Mouse (Mus musculus) MEL (cell line): Measurements from ENCODE around the gene Unc13a. TPM values are rescaled to one million over a fixed set of nuclear protein-coding genes. Genes with fewer than 3 reads are reported as not detected.

Experiments used
- DNase-seq: peaks from one replicate; pipeline ENCODE4 v3.0.0; 2011; ENCODE audit warnings: low read depth, low spot score
- H3K27ac ChIP-seq: 2 replicates; pipeline ENCODE4 v1.5.1; 2012; ENCODE audit warnings: low read depth, mild to moderate bottlenecking, control low read depth, low read length, moderate library complexity; ENCODE audit not compliant: control insufficient read depth
- H3K27me3 ChIP-seq, 2 experiments: fragments of 150-350 bp in 1 of 2; sonication (generic) in 1 of 2; 2 replicates each; pipeline ENCODE4 v1.6.1; 2012; ENCODE audit warnings: low read length in 2 of 2, mild to moderate bottlenecking in 2 of 2, improper control_type of control experiment in 1 of 2, moderate library complexity in 1 of 2; ENCODE audit not compliant: insufficient read depth in 2 of 2, control insufficient read depth in 1 of 2
- H3K36me3 ChIP-seq, 2 experiments: 2 replicates each; pipeline ENCODE4 v1.6.1; 2012 to 2014; ENCODE audit warnings: low read length in 2 of 2, improper control_type of control experiment in 1 of 2, inconsistent platforms in 1 of 2, mild to moderate bottlenecking in 1 of 2; ENCODE audit not compliant: insufficient read depth in 2 of 2, control insufficient read depth in 1 of 2
- H3K4me1 ChIP-seq, 2 experiments: fragments of 150-350 bp in 1 of 2; sonication (generic) in 1 of 2; 2 replicates each; pipeline ENCODE4 v1.6.1; 2012; ENCODE audit warnings: low read length in 2 of 2, improper control_type of control experiment in 1 of 2, mild to moderate bottlenecking in 1 of 2; ENCODE audit not compliant: insufficient read depth in 2 of 2, control insufficient read depth in 1 of 2
- H3K4me3 ChIP-seq, 2 experiments: fragments of 150-350 bp in 1 of 2; sonication (generic) in 1 of 2; 2 replicates each; pipeline ENCODE4 v1.5.1; 2012; ENCODE audit warnings: low read depth in 2 of 2, low read length in 2 of 2, mild to moderate bottlenecking in 2 of 2, moderate library complexity in 2 of 2, control low read depth in 1 of 2, improper control_type of control experiment in 1 of 2; ENCODE audit not compliant: control insufficient read depth in 1 of 2, insufficient read depth in 1 of 2
- H3K79me2 ChIP-seq: 2 replicates; pipeline ENCODE4 v1.6.1; 2012; ENCODE audit warnings: mild to moderate bottlenecking, low read length, moderate library complexity; ENCODE audit not compliant: control insufficient read depth, poor library complexity, insufficient read depth
- H3K9ac ChIP-seq: 2 replicates; pipeline ENCODE4 v1.6.1; 2012; ENCODE audit warnings: low read depth, mild to moderate bottlenecking, control low read depth, low read length, moderate library complexity; ENCODE audit not compliant: control insufficient read depth, poor library complexity, severe bottlenecking
- H3K9me3 ChIP-seq: fragments of 150-350 bp; sonication (generic); replicated peaks from 2 replicates; pipeline ENCODE4 v1.6.1; 2012; ENCODE audit warnings: mild to moderate bottlenecking, low read length, improper control_type of control experiment, moderate library complexity; ENCODE audit not compliant: insufficient read depth
- CHD1 ChIP-seq: IDR thresholded peaks from 2 replicates; pipeline ENCODE4 v1.6.1; 2012; ENCODE audit warnings: low read depth, mild to moderate bottlenecking, inconsistent platforms, low read length, improper control_type of control experiment
- CHD2 ChIP-seq: IDR thresholded peaks from 2 replicates; pipeline ENCODE4 v1.6.1; 2011; ENCODE audit warnings: low read length, improper control_type of control experiment
- CTCF ChIP-seq, 3 experiments: IDR thresholded peaks in 2 of 3; conservative IDR thresholded peaks in 1 of 3; 2 replicates each; pipeline ENCODE4 v1.5.1; 2011 to 2012; ENCODE audit warnings: low read length in 3 of 3, low read depth in 2 of 3, mild to moderate bottlenecking in 2 of 3, improper control_type of control experiment in 1 of 3, inconsistent platforms in 1 of 3, mixed read lengths in 1 of 3, moderate library complexity in 1 of 3; ENCODE audit not compliant: control insufficient read depth in 1 of 3, insufficient read depth in 1 of 3, poor library complexity in 1 of 3, severe bottlenecking in 1 of 3
- E2F4 ChIP-seq: IDR thresholded peaks from 2 replicates; pipeline ENCODE4 v1.6.1; 2011; ENCODE audit warnings: low read depth, low read length, improper control_type of control experiment, borderline replicate concordance
- ELF1 ChIP-seq: IDR thresholded peaks from 2 replicates; pipeline ENCODE4 v1.6.1; 2014; ENCODE audit warnings: low read depth, mild to moderate bottlenecking, inconsistent platforms, low read length, improper control_type of control experiment, moderate library complexity
- EP300 ChIP-seq, 2 experiments: IDR thresholded peaks; 2 replicates each; pipeline ENCODE4 v1.6.1; 2011; ENCODE audit warnings: improper control_type of control experiment in 2 of 2, low read length in 2 of 2, low read depth in 1 of 2, mild to moderate bottlenecking in 1 of 2
- ETS1 ChIP-seq: IDR thresholded peaks from 2 replicates; pipeline ENCODE4 v1.6.1; 2012; ENCODE audit warnings: low read depth, mild to moderate bottlenecking, inconsistent platforms, low read length, improper control_type of control experiment, moderate library complexity
- HCFC1 ChIP-seq: IDR thresholded peaks from 2 replicates; pipeline ENCODE4 v1.6.1; 2012; ENCODE audit warnings: low read depth, mild to moderate bottlenecking, inconsistent platforms, low read length, improper control_type of control experiment, moderate library complexity
- JUND ChIP-seq: IDR thresholded peaks from 2 replicates; pipeline ENCODE4 v1.6.1; 2011; ENCODE audit warnings: low read depth, mild to moderate bottlenecking, improper control_type of control experiment, low read length
- MAX ChIP-seq: IDR thresholded peaks from 2 replicates; pipeline ENCODE4 v1.6.1; 2011; ENCODE audit warnings: low read length, improper control_type of control experiment
- MAZ ChIP-seq: IDR thresholded peaks from 2 replicates; pipeline ENCODE4 v1.6.1; 2012; ENCODE audit warnings: low read depth, mild to moderate bottlenecking, inconsistent platforms, low read length, improper control_type of control experiment
- MEF2A ChIP-seq: IDR thresholded peaks from 2 replicates; pipeline ENCODE4 v1.6.1; 2014; ENCODE audit warnings: low read depth, mild to moderate bottlenecking, inconsistent platforms, low read length, improper control_type of control experiment; ENCODE audit not compliant: poor library complexity, insufficient replicate concordance, severe bottlenecking; ENCODE audit errors: extremely low read depth
- MXI1 ChIP-seq: IDR thresholded peaks from 2 replicates; pipeline ENCODE4 v1.6.1; 2011; ENCODE audit warnings: mild to moderate bottlenecking, low read depth, low read length, improper control_type of control experiment
- MYB ChIP-seq: IDR thresholded peaks from 2 replicates; pipeline ENCODE4 v1.6.1; 2011; ENCODE audit warnings: mild to moderate bottlenecking, low read depth, low read length, improper control_type of control experiment
- MYC ChIP-seq: IDR thresholded peaks from 2 replicates; pipeline ENCODE4 v1.6.1; 2011; ENCODE audit warnings: low read depth, mild to moderate bottlenecking, low read length, improper control_type of control experiment, moderate library complexity
- NELFE ChIP-seq: IDR thresholded peaks from 2 replicates; pipeline ENCODE4 v1.6.1; 2011; ENCODE audit warnings: low read depth, low read length, improper control_type of control experiment
- NRF1 ChIP-seq: IDR thresholded peaks from 2 replicates; pipeline ENCODE4 v1.6.1; 2014; ENCODE audit warnings: low read depth, mild to moderate bottlenecking, inconsistent platforms, low read length, improper control_type of control experiment, moderate library complexity; ENCODE audit not compliant: poor library complexity, insufficient read depth, severe bottlenecking
- POLR2AphosphoS5 ChIP-seq: IDR thresholded peaks from 2 replicates; pipeline ENCODE4 v1.6.1; 2012; ENCODE audit warnings: low read depth, borderline replicate concordance, mild to moderate bottlenecking, inconsistent platforms, low read length, moderate library complexity, mixed read lengths
- RAD21 ChIP-seq: IDR thresholded peaks from 2 replicates; pipeline ENCODE4 v1.6.1; 2011; ENCODE audit warnings: mild to moderate bottlenecking, low read depth, low read length, improper control_type of control experiment
- RCOR1 ChIP-seq: IDR thresholded peaks from 2 replicates; pipeline ENCODE4 v1.6.1; 2012; ENCODE audit warnings: low read depth, mild to moderate bottlenecking, inconsistent platforms, low read length, improper control_type of control experiment
- SIN3A ChIP-seq: IDR thresholded peaks from 2 replicates; pipeline ENCODE4 v1.6.1; 2012; ENCODE audit warnings: low read length, improper control_type of control experiment, inconsistent platforms
- SMC3 ChIP-seq: IDR thresholded peaks from 2 replicates; pipeline ENCODE4 v1.6.1; 2011; ENCODE audit warnings: low read depth, low read length, improper control_type of control experiment
- TAL1 ChIP-seq: IDR thresholded peaks from 2 replicates; pipeline ENCODE4 v1.6.1; 2012; ENCODE audit warnings: mild to moderate bottlenecking, inconsistent platforms, low read length, moderate library complexity, mixed read lengths
- TBP ChIP-seq: IDR thresholded peaks from 2 replicates; pipeline ENCODE4 v1.8.0; 2011; ENCODE audit warnings: low read depth, low read length, improper control_type of control experiment
- USF2 ChIP-seq, 2 experiments: IDR thresholded peaks; 2 replicates each; pipeline ENCODE4 v1.6.1; 2011 to 2012; ENCODE audit warnings: improper control_type of control experiment in 2 of 2, low read length in 2 of 2, borderline replicate concordance in 1 of 2, inconsistent platforms in 1 of 2, low read depth in 1 of 2, mild to moderate bottlenecking in 1 of 2; ENCODE audit not compliant: insufficient read depth in 1 of 2
- ZC3H11A ChIP-seq: IDR thresholded peaks from 2 replicates; pipeline ENCODE4 v1.6.1; 2012; ENCODE audit warnings: low read depth, mild to moderate bottlenecking, inconsistent platforms, low read length, improper control_type of control experiment
- ZKSCAN1 ChIP-seq: IDR thresholded peaks from 2 replicates; pipeline ENCODE4 v1.6.1; 2012; ENCODE audit warnings: low read depth, mild to moderate bottlenecking, inconsistent platforms, low read length, improper control_type of control experiment, moderate library complexity
- polyA plus RNA-seq, 2 experiments: library from polyadenylated mRNA; stranded (reverse) in 1 of 2; unstranded in 1 of 2; fragments of >175 nt in 1 of 2; fragments of >200 nt in 1 of 2; gene quantifications; 2 replicates each; pipeline versions ENCODE4 v1.2.1 to v1.2.4; 2012; ENCODE audit warnings: low replicate concordance in 2 of 2, low read depth in 1 of 2; ENCODE audit not compliant: insufficient read length in 2 of 2, insufficient read depth in 1 of 2, missing spikeins in 1 of 2
- total RNA-seq: library from RNA; depleted of rRNA; stranded (reverse); fragments of 300-350 nt; gene quantifications from 2 replicates; pipeline ENCODE4 v1.2.3, GENCODE M21; 2012

Gene Unc13a
- total and polyA plus RNA-seq, 3 experiments = 0.81 to 3.6 TPM; not detected in 1

- peaks cover 17% of the 10 kb centered on the region for H3K79me2 ChIP-seq
- peak overlapping the region; percentile 3; the same call in 1 of the 2 replicates for H3K27ac ChIP-seq
- H3K27me3 ChIP-seq = no peaks in the 10 kb centered on the region
- H3K9ac ChIP-seq = no peak overlapping the region
- H3K9me3 ChIP-seq = no peaks in the 10 kb centered on the region
- peaks cover 0 to 12% of the 10 kb centered on the region in 2 experiments; a peak in 3 of 4 replicates for H3K36me3 ChIP-seq
- peaks cover 9 to 24% of the 10 kb centered on the region in 2 experiments for H3K4me1 ChIP-seq
- no peak for TF ChIP-seq POLR2AphosphoS5
- TF ChIP-seq SMC3 = no peak
- TF ChIP-seq MYC = no peak
- TF ChIP-seq ZC3H11A = no peak
- TF ChIP-seq MYB = no peak
- DNase-seq = peak; percentile 47
- H3K4me3 ChIP-seq = no peak overlapping the region
These were observed 75.2 kb downstream of the Unc13a start for GRCm38 (mm10) chr8:71596384-71596783.

- peaks cover 21% of the 10 kb centered on the region for H3K79me2 ChIP-seq
- no peak overlapping the region for H3K4me3 ChIP-seq
- peaks cover 0 to 12% of the 10 kb centered on the region in 2 experiments; a peak in 3 of 4 replicates for H3K36me3 ChIP-seq
- peaks cover 9 to 27% of the 10 kb centered on the region in 2 experiments for H3K4me1 ChIP-seq
- no peaks in the 10 kb centered on the region for H3K27me3 ChIP-seq
- peak; percentile 85 for DNase-seq
- H3K27ac ChIP-seq = no peak overlapping the region
- no peak for TF ChIP-seq NRF1
- TF ChIP-seq MYC = no peak
- TF ChIP-seq ZKSCAN1 = no peak
- TF ChIP-seq EP300 (IDR thresholded peaks at IDR 0.05; ENCODE audit: low read depth in 1 of 2, low read length in 2 of 2) = no peak
- TF ChIP-seq CHD2 = no peak
- no peak for TF ChIP-seq ETS1
- no peak for TF ChIP-seq MXI1
- TF ChIP-seq ZC3H11A = peak; percentile 40; the same call in 1 of the 2 replicates
- TF ChIP-seq SMC3 = peak; percentile 75
- no peak for TF ChIP-seq MAX
- TF ChIP-seq MAZ = no peak
- TF ChIP-seq ELF1 = no peak
- TF ChIP-seq CTCF (IDR thresholded peaks at IDR 0.05 in 2 of 3, conservative IDR thresholded peaks at IDR 0.05 in 1 of 3; ENCODE audit: control insufficient read depth in 1 of 3, insufficient read depth in 1 of 3, low read depth in 2 of 3, low read length in 3 of 3, poor library complexity in 1 of 3, severe bottlenecking in 1 of 3) = peak; percentile 79 to 99 (median 99)
- TF ChIP-seq TAL1 = no peak
- TF ChIP-seq RCOR1 = no peak
- no peak for TF ChIP-seq MEF2A
- no peak for TF ChIP-seq CHD1
- peak; percentile 48; the same call in 1 of the 2 replicates for TF ChIP-seq HCFC1
- peak; percentile 30 for TF ChIP-seq RAD21
- no peak for TF ChIP-seq E2F4
- no peak for TF ChIP-seq NELFE
- TF ChIP-seq TBP = no peak
- no peak for TF ChIP-seq JUND
- TF ChIP-seq SIN3A = 0 out of 2 replicates have a peak, but pooled peaks have one; percentile 24
- no peak for TF ChIP-seq USF2 (IDR thresholded peaks at IDR 0.05; ENCODE audit: borderline replicate concordance in 1 of 2, insufficient read depth in 1 of 2, low read depth in 1 of 2, low read length in 2 of 2)
- no peaks in the 10 kb centered on the region for H3K9me3 ChIP-seq
- no peak overlapping the region for H3K9ac ChIP-seq
These were observed 75.7 kb downstream of the Unc13a start for GRCm38 (mm10) chr8:71595862-71596261.
